Mouse (Mus musculus): ENCODE results near the gene Cldn19. TPM values are rescaled to one million over a fixed set of nuclear protein-coding genes. Genes with fewer than 3 reads are reported as not detected.

Gene Cldn19
- 0.09 and 0.15 TPM in 2 replicates for polyA plus RNA-seq (2015; fragmentation: Nextera tagmentation; extraction: Ambion mirVana)

DNA sequence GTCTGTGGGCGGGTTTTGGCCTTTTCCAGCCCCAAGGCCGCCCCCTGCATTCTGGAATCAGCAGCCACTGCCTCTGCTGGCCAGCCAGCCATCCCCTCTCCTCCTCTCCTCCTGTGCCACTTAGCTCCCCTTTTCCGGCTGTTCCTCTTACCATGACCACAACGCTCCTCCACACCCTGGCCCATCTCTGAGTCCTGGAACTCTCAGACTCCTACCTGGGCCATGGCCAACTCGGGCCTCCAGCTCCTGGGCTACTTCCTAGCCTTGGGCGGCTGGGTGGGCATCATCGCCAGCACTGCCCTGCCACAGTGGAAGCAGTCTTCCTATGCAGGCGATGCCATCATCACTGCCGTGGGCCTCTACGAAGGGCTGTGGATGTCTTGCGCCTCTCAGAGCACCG, at the start of gene Cldn19:
TSS of gene Cldn19 (plus strand) at position 64 of the 400 bp plus-strand sequence.
- Histone ChIP-seq H3K9me3 (no peaks in the 10 kb centered on the region), H3K9ac (peak within 1 kb of the TSS; percentile 31; the same call in 1 of the 2 replicates), H3K27me3 (no peaks in the 10 kb centered on the region), H3K4me1 (peaks cover 22% of the 10 kb centered on the region), H3K4me2 (replicated peaks) (peak within 1 kb of the TSS; percentile 30), H3K36me3 (no peaks in the 10 kb centered on the region), H3K4me3 (no peak within 1 kb of the TSS), H3K27ac (peak within 1 kb of the TSS; percentile 83)
- 81% methylated on average over 12 of the region's 12 CpGs for WGBS
- ATAC-seq (ENCODE audit: low FRiP score, low read depth): no peak

DNA sequence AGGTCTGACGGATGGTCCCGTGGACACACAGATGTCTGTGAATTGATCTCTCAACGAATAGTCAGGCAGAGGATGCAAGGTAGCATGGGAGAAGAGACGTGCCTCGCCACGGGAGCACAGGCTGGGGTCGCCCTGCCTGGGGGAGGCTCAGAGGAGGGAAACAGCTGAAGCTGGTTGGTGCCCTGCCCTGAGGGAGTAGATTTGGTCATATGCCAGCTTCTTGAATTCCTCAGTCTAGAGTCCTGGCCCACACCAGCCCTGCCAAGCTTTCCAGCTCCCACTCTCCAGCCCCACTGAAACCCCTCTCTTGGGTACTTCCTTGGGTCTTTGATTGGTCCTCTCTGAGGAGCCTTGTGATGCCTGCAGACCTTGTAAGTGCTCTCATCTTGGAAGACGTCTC, 38.5 kb upstream of the Cldn19 start:
- Histone ChIP-seq H3K9me3 (no peaks in the 10 kb centered on the region), H3K27ac (no peak overlapping the region), H3K36me3 (no peaks in the 10 kb centered on the region), H3K4me3 (no peak overlapping the region), H3K4me2 (replicated peaks) (no peak overlapping the region), H3K27me3 (peaks cover 4% of the 10 kb centered on the region; the same call in 1 of the 2 replicates), H3K4me1 (peaks cover 3% of the 10 kb centered on the region; the same call in 1 of the 2 replicates), H3K9ac (no peak overlapping the region)
- WGBS: 80% methylated on average over 8 of the region's 8 CpGs
- ATAC-seq (ENCODE audit: low FRiP score, low read depth): no peak

DNA sequence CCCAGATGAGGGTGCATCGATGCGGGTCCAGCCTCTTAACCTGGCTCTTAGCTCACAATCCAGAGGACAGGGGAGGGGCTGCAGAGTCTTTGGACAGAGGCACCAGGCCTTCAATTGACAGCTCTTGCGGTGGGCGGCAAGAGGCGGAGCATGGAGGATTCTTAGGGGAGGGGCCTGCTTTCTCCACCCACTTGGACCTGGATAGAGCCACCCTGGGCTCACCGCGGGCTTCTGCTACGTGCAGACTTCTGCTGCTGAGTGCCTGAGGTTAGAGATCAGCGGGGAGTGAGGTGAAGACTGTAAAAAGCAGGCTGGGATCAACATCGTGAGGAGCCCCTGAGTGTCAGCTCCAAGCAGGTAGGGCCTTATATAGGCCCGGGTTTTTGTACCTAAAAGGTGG, 37.0 kb upstream of the Cldn19 start, which contains the start of gene Tmem269:
TSS of gene Tmem269 (minus strand) at position 49 of the 400 bp plus-strand sequence.
- H3K4me1 ChIP-seq: peaks cover 3% of the 10 kb centered on the region; the same call in 1 of the 2 replicates
- WGBS: 13% methylated on average over 11 of the region's 11 CpGs
- H3K36me3 ChIP-seq: peaks cover 12% of the 10 kb centered on the region
- H3K27me3 ChIP-seq: peaks cover 4% of the 10 kb centered on the region; the same call in 1 of the 2 replicates
- no peak within 1 kb of the TSS for H3K27ac ChIP-seq
- no peak within 1 kb of the TSS for H3K4me2 ChIP-seq (replicated peaks)
- no peak within 1 kb of the TSS for H3K4me3 ChIP-seq
- no peak within 1 kb of the TSS for H3K9ac ChIP-seq
- no peaks in the 10 kb centered on the region for H3K9me3 ChIP-seq
- 0 out of 2 replicates have a peak, but pooled peaks have one; percentile 15 for ATAC-seq (ENCODE audit: low FRiP score, low read depth)

DNA sequence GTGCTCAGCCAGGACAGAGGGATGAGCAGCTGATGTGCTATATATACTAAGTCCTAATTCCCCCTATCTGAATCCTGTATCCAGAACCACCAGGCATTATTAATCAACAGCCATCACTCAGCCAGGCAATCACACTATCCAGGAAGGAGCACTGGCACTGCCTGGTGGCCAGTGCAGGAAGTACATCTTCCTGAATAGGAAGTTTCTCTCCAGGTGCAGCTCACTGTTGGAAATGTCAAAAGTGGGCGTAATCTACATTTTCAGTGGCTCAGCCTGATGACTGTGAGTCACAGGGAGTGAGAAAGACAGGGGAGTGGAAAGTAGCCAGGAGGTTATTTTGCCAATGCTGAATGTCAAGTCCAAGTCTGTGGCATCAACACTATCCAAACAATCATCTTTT, 31.5 kb upstream of the Cldn19 start:
- peaks cover 65% of the 10 kb centered on the region for H3K36me3 ChIP-seq
- H3K27ac ChIP-seq: no peak overlapping the region
- no peak overlapping the region for H3K4me3 ChIP-seq
- no peaks in the 10 kb centered on the region for H3K27me3 ChIP-seq
- no peak overlapping the region for H3K4me2 ChIP-seq (replicated peaks)
- 90% methylated on average over 1 of the region's 1 CpGs for WGBS
- ATAC-seq (ENCODE audit: low FRiP score, low read depth): no peak
- no peak overlapping the region for H3K9ac ChIP-seq
- H3K9me3 ChIP-seq: no peaks in the 10 kb centered on the region
- H3K4me1 ChIP-seq: no peaks in the 10 kb centered on the region

DNA sequence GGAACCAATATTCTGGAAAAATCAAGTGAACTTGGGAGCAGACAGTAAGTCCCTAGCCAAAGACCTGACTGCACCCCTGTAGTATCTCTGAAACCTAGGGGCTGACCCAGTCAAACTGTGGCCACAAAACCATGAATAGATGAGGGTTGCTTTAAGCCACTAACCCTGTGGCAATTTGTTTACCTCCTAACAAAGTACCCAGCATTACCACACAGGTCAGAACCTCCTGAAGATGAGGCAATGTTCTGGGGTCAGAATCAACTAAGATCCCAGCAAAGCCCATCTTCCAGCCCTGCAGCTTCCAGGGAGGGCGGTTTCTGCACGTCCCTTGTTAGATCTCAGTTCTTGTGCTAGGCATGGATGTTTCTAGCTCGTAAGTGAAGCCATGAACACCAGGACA, 30.7 kb upstream of the Cldn19 start:
- Histone ChIP-seq H3K27ac (no peak overlapping the region), H3K9me3 (no peaks in the 10 kb centered on the region), H3K9ac (no peak overlapping the region), H3K27me3 (no peaks in the 10 kb centered on the region), H3K4me3 (no peak overlapping the region), H3K36me3 (peaks cover 70% of the 10 kb centered on the region), H3K4me1 (no peaks in the 10 kb centered on the region), H3K4me2 (replicated peaks) (no peak overlapping the region)
- WGBS: over 99% methylated on average over 3 of the region's 3 CpGs
- ATAC-seq (ENCODE audit: low FRiP score, low read depth): no peak

DNA sequence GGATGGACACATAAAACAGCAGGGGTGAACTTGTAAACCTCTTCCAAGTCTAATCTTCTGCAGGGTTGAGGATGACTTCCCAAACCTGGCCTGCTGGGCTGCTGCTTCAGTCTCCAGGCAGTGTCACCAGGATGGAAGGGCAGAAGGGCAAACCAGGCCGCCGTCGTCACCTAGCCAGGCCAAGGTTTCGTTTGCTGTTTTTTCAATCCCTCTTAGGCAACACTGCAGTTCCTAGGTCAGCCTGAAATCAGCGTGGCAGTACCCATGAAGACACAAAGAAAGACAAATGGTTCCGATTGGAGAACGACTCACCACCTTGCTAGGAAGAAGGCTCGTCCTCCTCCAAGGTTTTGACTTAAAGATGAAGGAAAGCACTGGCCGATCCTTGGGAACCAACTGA, 29.5 kb upstream of the Cldn19 start:
- no peak for ATAC-seq (ENCODE audit: low FRiP score, low read depth)
- Histone ChIP-seq H3K4me2 (replicated peaks) (no peak overlapping the region), H3K36me3 (peaks cover 71% of the 10 kb centered on the region), H3K9me3 (no peaks in the 10 kb centered on the region), H3K9ac (no peak overlapping the region), H3K27ac (no peak overlapping the region), H3K4me3 (no peak overlapping the region), H3K27me3 (no peaks in the 10 kb centered on the region), H3K4me1 (no peaks in the 10 kb centered on the region)
- WGBS: 90% methylated on average over 9 of the region's 9 CpGs

DNA sequence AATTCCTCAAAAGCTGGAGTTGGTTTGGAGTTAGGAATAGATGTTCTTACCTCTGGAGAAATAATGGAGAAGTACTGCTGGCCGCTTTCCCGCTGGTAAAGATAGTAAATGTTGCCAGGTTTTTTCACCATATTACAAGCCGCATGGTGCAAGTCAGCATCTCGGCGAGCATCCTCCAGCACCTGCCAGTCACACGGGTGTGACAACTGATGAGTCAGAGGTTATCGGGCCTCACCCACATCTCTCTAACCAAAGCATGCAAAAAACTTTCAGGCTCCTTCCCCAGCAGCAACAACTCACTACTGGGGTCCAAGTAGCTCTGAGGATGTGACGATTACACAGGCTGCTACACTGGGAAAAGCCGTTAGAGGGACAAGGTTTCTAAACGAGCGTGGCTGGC, 28.5 kb upstream of the Cldn19 start:
- Histone ChIP-seq H3K4me1 (peaks cover 6% of the 10 kb centered on the region), H3K4me2 (replicated peaks) (no peak overlapping the region), H3K4me3 (no peak overlapping the region), H3K36me3 (peaks cover 71% of the 10 kb centered on the region), H3K27me3 (no peaks in the 10 kb centered on the region), H3K27ac (no peak overlapping the region), H3K9me3 (no peaks in the 10 kb centered on the region), H3K9ac (no peak overlapping the region)
- 94% methylated on average over 11 of the region's 11 CpGs for WGBS
- no peak for ATAC-seq (ENCODE audit: low FRiP score, low read depth)

DNA sequence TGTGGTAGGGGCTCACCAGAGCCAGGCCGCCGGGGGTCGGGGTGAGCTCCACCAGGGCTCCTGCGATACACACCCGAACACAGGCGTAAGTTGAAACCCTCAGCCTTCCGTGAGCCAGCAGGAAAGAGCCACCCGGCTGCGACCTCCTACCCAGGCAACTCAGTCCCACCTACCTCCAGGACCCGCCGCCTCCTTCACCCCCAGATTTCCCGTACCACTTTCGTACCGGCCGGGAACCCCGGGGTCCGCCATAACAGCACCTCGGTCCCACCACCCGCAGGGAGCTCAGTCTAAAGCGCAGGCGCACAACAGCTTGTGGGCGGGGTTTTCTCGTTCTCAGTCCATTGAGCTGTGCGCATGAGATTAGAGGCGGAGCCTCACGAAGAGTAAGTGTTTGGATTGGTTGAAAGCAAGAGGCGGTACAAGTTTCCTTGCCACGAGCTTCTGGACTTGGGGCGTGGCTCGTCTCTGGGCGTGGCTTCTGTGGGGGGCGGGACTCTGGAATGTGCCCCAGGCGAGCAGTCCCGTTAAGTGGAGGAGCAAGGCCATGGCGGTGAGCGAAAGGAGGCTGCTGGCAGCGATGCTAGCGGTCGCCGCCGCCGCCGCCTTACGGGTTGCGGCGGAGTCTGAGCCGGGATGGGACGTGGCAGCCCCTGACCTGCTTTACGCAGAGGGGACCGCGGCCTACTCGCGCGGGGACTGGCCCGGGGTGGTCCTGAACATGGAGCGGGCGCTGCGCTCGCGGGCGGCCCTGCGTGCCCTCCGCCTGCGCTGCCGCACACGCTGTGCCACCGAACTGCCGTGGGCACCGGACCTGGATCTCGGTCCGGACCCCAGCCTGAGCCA, 22.6 kb upstream of the Cldn19 start, which contains the start of the genes AU022252 and P3h1:
TSS of gene AU022252 (minus strand) at position 303 of the 846 bp plus-strand sequence.
TSS of gene P3h1 (plus strand) at position 506 of the 846 bp plus-strand sequence.
- no peaks in the 10 kb centered on the region for H3K27me3 ChIP-seq
- H3K9ac ChIP-seq: peak within 1 kb of the TSS; percentile 90
- H3K4me3 ChIP-seq: peak within 1 kb of the TSS; percentile 94
- ATAC-seq (ENCODE audit: low FRiP score, low read depth): peak; percentile 96
- peaks cover 19% of the 10 kb centered on the region for H3K4me1 ChIP-seq
- peak within 1 kb of the TSS; percentile 81 for H3K4me2 ChIP-seq (replicated peaks)
- no peaks in the 10 kb centered on the region for H3K9me3 ChIP-seq
- peak within 1 kb of the TSS; percentile 67 for H3K27ac ChIP-seq
- under 1% methylated on average over 71 of the region's 71 CpGs for WGBS
- peaks cover 36% of the 10 kb centered on the region for H3K36me3 ChIP-seq

DNA sequence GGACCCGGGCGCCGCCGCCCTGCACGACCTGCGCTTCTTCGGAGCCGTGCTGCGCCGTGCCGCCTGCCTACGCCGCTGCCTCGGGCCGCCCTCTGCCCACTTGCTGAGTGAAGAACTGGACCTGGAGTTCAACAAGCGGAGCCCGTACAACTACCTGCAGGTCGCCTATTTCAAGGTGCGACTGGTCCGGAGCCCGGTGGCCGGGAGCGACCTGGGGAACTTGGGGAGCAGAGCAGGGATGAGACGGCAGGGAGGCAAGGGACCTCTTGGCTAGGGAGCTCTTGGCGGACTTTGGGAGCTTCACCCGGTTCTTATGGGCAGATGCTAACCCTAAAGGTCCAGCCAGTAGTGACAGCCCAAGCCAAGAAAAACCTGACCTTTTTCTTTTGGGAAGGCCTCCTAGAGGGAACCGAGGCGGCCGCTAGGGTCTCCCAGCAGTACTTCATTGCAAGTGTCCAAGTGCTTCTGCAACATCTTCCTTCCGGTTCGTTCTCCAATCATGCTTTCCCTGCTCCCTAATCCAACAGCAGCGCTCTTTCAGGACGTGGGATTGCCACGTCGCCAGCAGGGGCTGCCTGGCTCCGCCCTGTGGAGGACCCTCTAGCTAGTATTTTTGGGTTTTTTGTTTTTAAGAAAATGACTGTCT, 21.8 kb upstream of the Cldn19 start:
- peak overlapping the region; percentile 90 for H3K9ac ChIP-seq
- peak; percentile 48 for ATAC-seq (ENCODE audit: low FRiP score, low read depth)
- H3K9me3 ChIP-seq: no peaks in the 10 kb centered on the region
- peak overlapping the region; percentile 77 for H3K4me2 ChIP-seq (replicated peaks)
- peaks cover 19% of the 10 kb centered on the region for H3K4me1 ChIP-seq
- no peaks in the 10 kb centered on the region for H3K27me3 ChIP-seq
- H3K36me3 ChIP-seq: peaks cover 36% of the 10 kb centered on the region
- peak overlapping the region; percentile 94 for H3K4me3 ChIP-seq
- WGBS: under 1% methylated on average over 36 of the region's 36 CpGs
- peak overlapping the region; percentile 67 for H3K27ac ChIP-seq

DNA sequence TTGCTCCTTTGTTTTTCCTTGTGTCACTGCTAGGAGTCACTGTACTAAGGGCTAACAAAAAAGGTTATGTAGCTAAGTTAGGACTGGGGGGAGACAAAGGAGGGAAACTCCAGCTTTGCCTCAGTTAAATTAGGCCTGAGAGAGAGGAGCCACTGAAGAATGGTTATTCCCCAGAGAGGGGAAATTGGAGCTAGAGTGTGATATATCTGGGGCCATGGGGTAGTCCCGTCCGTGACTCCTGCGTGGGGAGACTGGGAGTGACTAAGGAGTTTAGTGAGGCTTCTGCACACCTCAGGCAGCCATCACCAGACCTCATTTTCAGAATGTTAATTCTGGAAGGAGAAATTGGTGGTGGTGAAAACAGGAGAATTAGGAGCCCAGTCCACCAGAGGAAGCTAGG, 20.9 kb upstream of the Cldn19 start:
- Histone ChIP-seq H3K27ac (no peak overlapping the region), H3K4me3 (peak overlapping the region; percentile 94), H3K27me3 (no peaks in the 10 kb centered on the region), H3K36me3 (peaks cover 34% of the 10 kb centered on the region), H3K4me1 (peaks cover 21% of the 10 kb centered on the region), H3K4me2 (replicated peaks) (peak overlapping the region; percentile 77), H3K9me3 (no peaks in the 10 kb centered on the region), H3K9ac (0 out of 2 replicates have a peak overlapping the region, but pooled peaks have one; percentile 90)
- WGBS: 66% methylated on average over 3 of the region's 3 CpGs
- ATAC-seq (ENCODE audit: low FRiP score, low read depth): no peak

DNA sequence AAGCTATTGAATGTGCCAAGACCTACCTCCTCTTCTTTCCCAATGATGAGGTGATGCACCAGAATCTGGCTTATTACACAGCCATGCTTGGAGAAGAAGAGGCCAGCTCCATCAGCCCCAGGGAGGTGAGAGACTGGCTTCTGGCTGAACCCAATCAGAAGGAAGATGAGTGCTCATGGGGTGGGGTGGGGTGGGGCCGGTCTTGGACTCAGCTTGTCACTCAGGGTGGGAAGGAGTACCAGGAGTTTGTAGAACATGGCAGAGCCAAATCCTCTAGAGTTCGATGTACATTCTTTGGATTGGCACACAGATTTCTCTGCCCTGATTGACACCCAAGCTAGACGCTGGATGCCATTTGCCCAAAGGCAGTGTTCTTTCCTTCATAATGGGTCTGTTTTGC, 16.6 kb upstream of the Cldn19 start:
- Histone ChIP-seq H3K9me3 (no peaks in the 10 kb centered on the region), H3K4me3 (no peak overlapping the region), H3K4me1 (peaks cover 15% of the 10 kb centered on the region), H3K36me3 (peaks cover 73% of the 10 kb centered on the region), H3K27me3 (no peaks in the 10 kb centered on the region), H3K27ac (no peak overlapping the region), H3K9ac (no peak overlapping the region), H3K4me2 (replicated peaks) (no peak overlapping the region)
- 70% methylated on average over 3 of the region's 3 CpGs for WGBS
- ATAC-seq (ENCODE audit: low FRiP score, low read depth): no peak

DNA sequence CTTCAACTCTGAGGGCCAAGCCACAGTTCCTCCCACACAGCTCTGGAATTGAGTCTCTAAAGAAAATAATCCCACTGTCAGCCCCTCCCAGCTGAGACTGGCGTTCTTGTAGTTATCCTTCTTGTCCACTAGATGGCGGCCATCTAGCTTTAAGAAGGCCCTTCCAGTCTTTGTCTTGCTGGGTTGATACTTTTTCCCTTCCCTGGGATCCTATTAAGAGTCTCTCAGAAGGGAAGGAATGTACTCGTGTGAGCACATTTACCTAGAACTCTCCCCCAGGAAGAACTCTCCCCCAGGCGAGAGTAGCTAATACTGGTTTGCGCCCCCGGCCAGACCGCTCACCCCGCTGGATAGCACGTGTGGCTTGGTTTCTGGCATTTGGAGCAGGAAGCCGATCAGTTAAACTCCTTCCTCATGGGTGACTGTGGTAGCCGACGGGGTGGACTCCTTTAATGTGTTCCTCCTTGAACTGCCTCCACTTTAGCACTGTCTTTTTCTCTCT, 16.0 kb upstream of the Cldn19 start:
- peak overlapping the region; percentile 51 for H3K9ac ChIP-seq
- H3K27ac ChIP-seq: 0 out of 2 replicates have a peak overlapping the region, but pooled peaks have one; percentile 58
- H3K36me3 ChIP-seq: peaks cover 79% of the 10 kb centered on the region
- H3K4me3 ChIP-seq: no peak overlapping the region
- peak overlapping the region; percentile 32; the same call in 1 of the 2 replicates for H3K4me2 ChIP-seq (replicated peaks)
- WGBS: 43% methylated on average over 12 of the region's 12 CpGs
- peaks cover 11% of the 10 kb centered on the region for H3K4me1 ChIP-seq
- H3K9me3 ChIP-seq: no peaks in the 10 kb centered on the region
- no peaks in the 10 kb centered on the region for H3K27me3 ChIP-seq
- ATAC-seq (ENCODE audit: low FRiP score, low read depth): peak; percentile 60; the same call in 1 of the 2 replicates
